Mouse (Mus musculus): Measurements from ENCODE around the gene Cap2. TPM values are rescaled to one million over a fixed set of nuclear protein-coding genes. Genes with fewer than 3 reads are reported as not detected.

Cap2 gene
- polyA plus RNA-seq, 1 experiment from 2014 or later, result 9.4 TPM

DNA sequence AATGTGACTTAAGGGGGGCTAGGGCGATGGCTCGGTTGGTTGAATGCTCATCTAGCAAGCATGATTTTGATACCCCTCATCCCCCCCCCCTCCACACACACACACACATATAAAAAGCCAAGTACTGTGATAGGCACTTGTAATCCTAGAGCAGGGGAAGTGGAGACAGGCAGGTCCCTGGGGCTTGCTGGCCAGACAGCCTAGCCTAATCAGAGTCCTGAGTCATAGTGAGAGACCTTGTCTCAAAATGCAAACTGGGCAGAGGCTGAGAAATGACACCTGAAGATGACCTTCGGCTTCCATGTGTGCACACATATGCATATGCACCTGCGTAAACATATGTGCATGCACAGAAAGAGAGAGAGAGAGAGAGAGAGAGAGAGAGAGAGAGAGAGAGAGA is 45.2 kb downstream of the Cap2 start:
- Histone ChIP-seq H3K4me1 (peaks cover 15% of the 10 kb centered on the region; the same call in 1 of the 2 replicates), H3K27ac (no peak overlapping the region), H3K9ac (no peak overlapping the region), H3K4me3 (no peak overlapping the region), H3K27me3 (replicated peaks) (no peaks in the 10 kb centered on the region), H3K4me2 (replicated peaks) (no peak overlapping the region), H3K36me3 (no peaks in the 10 kb centered on the region), H3K9me3 (no peaks in the 10 kb centered on the region)
- ATAC-seq (ENCODE audit: low FRiP score, low read depth), result no peak
- 84% methylated on average over 4 of the region's 4 CpGs for WGBS

DNA sequence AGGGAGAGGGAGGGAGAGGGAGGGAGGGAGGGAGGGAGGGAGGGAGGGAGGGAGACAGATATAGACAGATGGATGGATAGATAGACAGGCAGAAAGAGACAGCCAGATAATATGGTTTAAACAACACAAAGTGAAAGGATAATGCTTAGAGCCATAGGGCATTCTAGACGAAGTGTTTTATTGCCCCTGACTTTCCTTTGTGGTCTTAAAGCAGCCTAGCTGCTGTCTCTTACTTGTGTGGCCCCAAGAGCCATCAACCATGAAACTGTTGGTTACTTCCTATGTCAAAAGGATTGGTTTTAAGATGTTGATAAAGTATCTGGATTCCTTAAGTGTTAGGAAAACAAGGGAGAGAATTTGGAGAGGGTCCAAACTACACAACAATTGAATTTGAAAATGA is 45.6 kb downstream of the Cap2 start:
- no peaks in the 10 kb centered on the region for H3K36me3 ChIP-seq
- H3K4me1 ChIP-seq, result peaks cover 15% of the 10 kb centered on the region; the same call in 1 of the 2 replicates
- no peak overlapping the region for H3K9ac ChIP-seq
- ATAC-seq (ENCODE audit: low FRiP score, low read depth), result no peak
- H3K27ac ChIP-seq, result no peak overlapping the region
- no peak overlapping the region for H3K4me3 ChIP-seq
- no peaks in the 10 kb centered on the region for H3K9me3 ChIP-seq
- 3% methylated on average over 1 of the region's 1 CpGs for WGBS
- no peak overlapping the region for H3K4me2 ChIP-seq (replicated peaks)
- no peaks in the 10 kb centered on the region for H3K27me3 ChIP-seq (replicated peaks)

DNA sequence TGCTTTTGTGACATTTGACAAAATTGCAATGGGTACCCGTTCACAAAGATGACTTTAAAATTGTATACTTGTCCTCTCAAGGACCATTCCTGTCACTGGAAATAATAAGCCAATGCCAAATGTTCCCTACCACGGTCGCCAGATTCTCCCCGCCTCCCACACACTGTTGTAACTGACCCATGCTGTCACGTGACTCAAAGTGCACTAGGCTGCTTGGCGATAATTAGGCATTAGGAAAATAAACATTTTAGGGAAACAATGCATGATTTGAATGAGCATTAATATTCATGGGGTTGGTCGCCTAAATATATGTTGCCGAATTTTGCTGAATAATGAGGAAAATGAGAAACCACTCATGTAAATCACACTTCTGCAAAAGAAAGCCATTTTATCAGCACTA is 46.5 kb downstream of the Cap2 start:
- Histone ChIP-seq H3K4me1 (peaks cover 15% of the 10 kb centered on the region; the same call in 1 of the 2 replicates), H3K27ac (no peak overlapping the region), H3K4me3 (no peak overlapping the region), H3K27me3 (replicated peaks) (no peaks in the 10 kb centered on the region), H3K4me2 (replicated peaks) (no peak overlapping the region), H3K9me3 (no peaks in the 10 kb centered on the region), H3K9ac (no peak overlapping the region), H3K36me3 (no peaks in the 10 kb centered on the region)
- WGBS, result 68% methylated on average over 8 of the region's 8 CpGs
- no peak for ATAC-seq (ENCODE audit: low FRiP score, low read depth)

DNA sequence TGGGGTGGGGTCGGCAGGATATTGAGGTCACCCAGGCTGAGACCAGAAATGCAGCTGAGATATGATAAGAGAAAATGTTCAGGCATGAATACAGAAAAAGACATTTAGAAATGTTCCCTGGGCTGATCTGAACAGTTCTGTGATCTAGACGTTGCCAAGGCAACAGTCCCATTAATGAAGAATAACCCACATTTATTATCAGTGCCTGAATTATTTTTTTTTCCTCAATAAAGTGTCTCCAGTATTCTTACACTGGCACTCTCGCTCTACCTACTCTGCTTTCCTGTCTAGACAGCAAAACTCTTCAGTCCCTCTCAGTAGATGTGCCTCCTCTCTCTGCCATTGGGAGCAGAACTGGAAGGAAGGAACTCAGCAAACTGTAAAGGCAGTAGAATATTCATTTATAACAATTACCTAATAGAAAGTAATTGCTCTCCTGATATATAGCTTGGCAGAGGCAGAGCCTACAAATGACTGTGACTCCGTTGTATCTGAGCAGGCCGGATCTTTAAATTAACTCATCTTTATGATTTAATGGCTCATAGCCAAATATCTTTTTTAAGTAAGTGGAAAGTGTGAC is 47.0 kb downstream of the Cap2 start:
- no peaks in the 10 kb centered on the region for H3K9me3 ChIP-seq
- H3K27ac ChIP-seq, result no peak overlapping the region
- no peak for ATAC-seq (ENCODE audit: low FRiP score, low read depth)
- no peak overlapping the region for H3K9ac ChIP-seq
- H3K4me3 ChIP-seq, result no peak overlapping the region
- no peaks in the 10 kb centered on the region for H3K36me3 ChIP-seq
- H3K4me2 ChIP-seq (replicated peaks), result no peak overlapping the region
- H3K4me1 ChIP-seq, result peaks cover 15% of the 10 kb centered on the region; the same call in 1 of the 2 replicates
- no peaks in the 10 kb centered on the region for H3K27me3 ChIP-seq (replicated peaks)
- WGBS, result 77% methylated on average over 5 of the region's 5 CpGs

DNA sequence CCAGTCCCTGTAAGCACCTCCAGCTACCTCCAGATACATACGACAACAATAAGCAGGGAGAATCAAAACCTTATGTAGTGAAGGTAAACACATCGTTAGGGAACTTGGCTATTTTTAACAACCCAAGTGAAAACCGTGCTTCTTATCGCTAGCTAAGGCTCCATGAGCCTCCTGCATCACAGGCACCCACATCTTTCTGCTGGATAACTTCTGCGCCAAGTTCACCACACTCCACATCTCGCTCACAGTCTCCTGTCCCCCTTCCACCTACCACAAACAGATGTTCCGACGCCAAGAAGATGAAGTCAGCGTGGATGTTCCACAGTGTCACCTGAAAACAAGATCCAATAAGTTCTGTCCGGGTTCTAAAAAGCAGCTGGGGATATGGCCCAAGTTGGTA is 49.0 kb downstream of the Cap2 start:
- WGBS, result 93% methylated on average over 10 of the region's 10 CpGs
- no peak for ATAC-seq (ENCODE audit: low FRiP score, low read depth)
- Histone ChIP-seq H3K9me3 (no peaks in the 10 kb centered on the region), H3K4me3 (no peak overlapping the region), H3K4me1 (peaks cover 10% of the 10 kb centered on the region), H3K36me3 (no peaks in the 10 kb centered on the region), H3K27me3 (replicated peaks) (no peaks in the 10 kb centered on the region), H3K4me2 (replicated peaks) (no peak overlapping the region), H3K9ac (no peak overlapping the region), H3K27ac (no peak overlapping the region)

DNA sequence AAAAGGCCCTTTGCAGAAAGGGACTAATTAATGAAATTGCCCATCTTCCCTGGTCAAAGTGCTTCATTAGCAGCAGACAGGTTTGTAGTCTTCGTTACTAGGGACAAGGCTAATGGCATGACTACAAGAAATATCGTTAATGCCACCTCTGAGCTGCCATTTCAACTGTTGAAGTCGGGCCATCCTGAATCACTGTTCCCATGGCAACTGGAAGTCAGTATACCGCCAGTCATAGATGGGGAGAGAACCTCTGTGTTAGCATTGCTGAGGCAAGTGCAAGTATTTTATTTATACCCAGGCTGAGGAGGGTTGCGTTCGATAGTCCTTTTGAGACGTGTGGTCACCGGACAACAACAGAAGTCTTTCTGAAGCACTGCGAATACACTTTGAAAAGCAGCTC is 53.1 kb downstream of the Cap2 start:
- Histone ChIP-seq H3K27ac (no peak overlapping the region), H3K9me3 (no peaks in the 10 kb centered on the region), H3K9ac (no peak overlapping the region), H3K36me3 (no peaks in the 10 kb centered on the region), H3K4me3 (no peak overlapping the region), H3K4me2 (replicated peaks) (no peak overlapping the region), H3K4me1 (peaks cover 4% of the 10 kb centered on the region), H3K27me3 (replicated peaks) (no peaks in the 10 kb centered on the region)
- no peak for ATAC-seq (ENCODE audit: low FRiP score, low read depth)
- 48% methylated on average over 9 of the region's 9 CpGs for WGBS

DNA sequence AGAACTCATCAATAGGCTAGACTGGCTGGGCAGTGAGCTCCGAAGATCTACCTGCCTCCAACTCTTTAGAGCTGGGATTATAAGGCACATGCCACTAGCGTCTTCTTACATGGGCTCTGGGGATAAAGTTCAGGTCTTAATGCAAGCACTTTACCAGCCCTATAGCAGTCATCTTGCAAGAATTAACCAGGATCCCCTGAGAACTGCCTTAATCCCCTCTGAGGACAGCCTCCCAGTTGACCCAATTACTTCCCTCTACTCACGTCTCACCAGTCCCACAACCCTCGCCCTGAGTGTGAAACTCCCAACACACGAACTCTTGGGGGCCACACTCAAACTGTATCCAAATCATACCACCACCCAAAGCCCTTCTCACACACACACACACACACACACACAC is 64.3 kb downstream of the Cap2 start:
- no peak for ATAC-seq (ENCODE audit: low FRiP score, low read depth)
- no peaks in the 10 kb centered on the region for H3K9me3 ChIP-seq
- no peak overlapping the region for H3K4me3 ChIP-seq
- no peak overlapping the region for H3K4me2 ChIP-seq (replicated peaks)
- no peaks in the 10 kb centered on the region for H3K36me3 ChIP-seq
- no peak overlapping the region for H3K9ac ChIP-seq
- H3K4me1 ChIP-seq, result peaks cover 3% of the 10 kb centered on the region
- H3K27ac ChIP-seq, result no peak overlapping the region
- no peaks in the 10 kb centered on the region for H3K27me3 ChIP-seq (replicated peaks)
- WGBS, result 78% methylated on average over 5 of the region's 5 CpGs

DNA sequence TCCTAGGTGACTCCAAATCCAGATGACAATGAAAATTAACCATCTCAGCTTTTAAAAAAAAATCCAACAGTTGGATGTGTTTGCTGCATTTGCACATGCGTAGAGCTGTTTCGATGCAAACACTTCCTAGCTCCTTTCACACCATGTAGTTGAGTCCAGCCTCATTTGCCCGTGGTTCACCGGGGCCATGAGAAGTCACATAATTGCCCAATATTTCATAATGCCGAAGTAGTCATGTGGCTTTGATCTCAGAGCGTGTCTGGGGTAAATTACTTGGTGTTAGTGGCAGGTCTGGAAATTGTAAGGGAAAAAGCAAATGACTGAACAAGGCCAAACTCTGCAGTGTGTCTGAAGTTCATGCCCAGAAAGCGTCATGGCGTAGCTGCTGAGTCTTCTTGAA is 67.8 kb downstream of the Cap2 start:
- ATAC-seq (ENCODE audit: low FRiP score, low read depth), result no peak
- H3K27ac ChIP-seq, result no peak overlapping the region
- no peaks in the 10 kb centered on the region for H3K27me3 ChIP-seq (replicated peaks)
- 84% methylated on average over 8 of the region's 8 CpGs for WGBS
- H3K9ac ChIP-seq, result no peak overlapping the region
- no peaks in the 10 kb centered on the region for H3K9me3 ChIP-seq
- no peaks in the 10 kb centered on the region for H3K36me3 ChIP-seq
- no peak overlapping the region for H3K4me2 ChIP-seq (replicated peaks)
- no peak overlapping the region for H3K4me3 ChIP-seq
- peaks cover 11% of the 10 kb centered on the region for H3K4me1 ChIP-seq

DNA sequence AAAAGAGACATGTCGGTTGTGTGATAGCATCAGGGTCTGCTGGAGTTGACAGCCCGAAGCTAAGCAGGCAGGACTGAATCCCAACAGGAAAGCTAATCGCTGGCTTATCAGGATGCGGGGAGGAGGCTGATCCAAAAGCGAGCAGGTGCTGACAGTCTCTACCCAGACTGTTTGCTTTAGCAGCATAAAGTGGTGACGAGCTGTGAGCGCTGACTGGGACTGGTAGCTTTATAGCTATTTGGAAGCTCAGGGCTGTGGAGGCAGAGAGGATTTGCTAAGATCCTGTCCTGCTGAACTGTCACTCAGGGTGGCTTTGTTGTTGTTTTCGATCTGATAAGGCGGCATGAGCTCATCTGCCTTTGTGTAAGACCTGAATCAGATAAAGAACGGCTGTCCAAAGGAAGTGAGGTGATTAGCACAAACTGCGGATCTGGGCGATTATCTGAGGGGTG is 69.5 kb downstream of the Cap2 start:
- Histone ChIP-seq H3K27me3 (replicated peaks) (no peaks in the 10 kb centered on the region), H3K9me3 (no peaks in the 10 kb centered on the region), H3K4me2 (replicated peaks) (peak overlapping the region; percentile 40), H3K9ac (0 out of 2 replicates have a peak overlapping the region, but pooled peaks have one; percentile 13), H3K36me3 (no peaks in the 10 kb centered on the region), H3K4me1 (peaks cover 16% of the 10 kb centered on the region), H3K27ac (no peak overlapping the region), H3K4me3 (no peak overlapping the region)
- no peak for ATAC-seq (ENCODE audit: low FRiP score, low read depth)
- WGBS, result 26% methylated on average over 12 of the region's 12 CpGs

DNA sequence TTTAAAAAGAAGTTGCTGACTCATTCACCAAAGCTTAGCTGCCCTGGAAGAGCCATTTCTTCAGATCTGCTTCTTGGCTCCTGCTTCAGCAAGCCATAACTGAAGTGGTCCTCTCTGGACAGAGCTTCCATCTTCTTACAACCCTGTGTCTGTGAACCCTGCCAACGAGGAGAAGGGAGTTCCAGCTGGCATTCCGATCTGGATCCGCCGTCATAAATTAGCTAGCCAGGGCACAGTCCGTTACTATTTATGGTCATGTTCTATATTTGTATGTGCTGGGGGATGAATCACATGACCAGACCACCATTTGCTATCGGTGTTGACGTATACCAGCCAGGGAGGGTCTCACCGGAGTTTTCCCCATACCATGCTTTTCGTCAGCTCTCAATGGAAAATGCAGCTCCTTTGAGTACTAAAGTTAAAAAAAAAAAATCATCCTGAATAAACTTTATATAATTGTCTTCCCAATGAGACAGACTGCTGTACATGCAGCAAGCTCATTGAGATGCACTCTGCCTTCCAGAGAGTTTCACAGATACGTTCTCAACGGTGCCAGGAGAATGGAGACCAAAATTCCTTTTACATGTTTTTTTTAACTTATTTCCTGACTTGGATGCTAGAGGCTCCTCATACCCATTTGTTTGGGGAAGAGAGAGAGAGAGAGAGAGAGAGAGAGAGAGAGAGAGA is 70.5 kb downstream of the Cap2 start:
- H3K36me3 ChIP-seq, result no peaks in the 10 kb centered on the region
- 69% methylated on average over 11 of the region's 11 CpGs for WGBS
- no peak overlapping the region for H3K9ac ChIP-seq
- H3K9me3 ChIP-seq, result no peaks in the 10 kb centered on the region
- no peaks in the 10 kb centered on the region for H3K27me3 ChIP-seq (replicated peaks)
- no peak overlapping the region for H3K4me3 ChIP-seq
- ATAC-seq (ENCODE audit: low FRiP score, low read depth), result no peak
- H3K4me1 ChIP-seq, result peaks cover 16% of the 10 kb centered on the region
- no peak overlapping the region for H3K27ac ChIP-seq
- no peak overlapping the region for H3K4me2 ChIP-seq (replicated peaks)

DNA sequence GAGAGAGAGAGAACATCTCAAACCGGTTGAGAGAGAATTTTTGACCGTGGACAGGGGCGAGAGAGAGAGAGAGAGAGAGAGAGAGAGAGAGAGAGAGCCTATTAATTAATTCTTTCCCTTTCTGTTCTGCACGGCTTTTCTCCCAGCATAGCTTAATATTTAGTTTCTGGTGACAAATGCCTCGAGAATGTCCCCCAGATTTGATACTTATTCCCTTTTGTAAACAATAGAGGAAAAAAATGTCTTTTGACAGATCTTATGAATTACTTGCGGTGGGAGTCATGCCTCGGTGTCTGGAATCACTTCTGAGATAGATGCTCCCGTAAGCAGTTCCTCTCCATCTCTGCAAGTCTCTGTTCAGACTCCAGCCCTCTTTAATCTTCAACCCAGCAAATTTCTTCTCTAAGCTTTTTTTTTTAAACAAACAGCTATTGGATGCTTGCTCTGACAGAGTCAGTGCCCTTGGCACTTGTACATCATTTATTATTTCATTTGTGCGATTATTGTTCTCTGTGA is 71.1 kb downstream of the Cap2 start:
- no peaks in the 10 kb centered on the region for H3K9me3 ChIP-seq
- ATAC-seq (ENCODE audit: low FRiP score, low read depth), result no peak
- H3K27me3 ChIP-seq (replicated peaks), result no peaks in the 10 kb centered on the region
- H3K4me3 ChIP-seq, result no peak overlapping the region
- WGBS, result 65% methylated on average over 9 of the region's 9 CpGs
- H3K4me1 ChIP-seq, result peaks cover 16% of the 10 kb centered on the region
- no peak overlapping the region for H3K9ac ChIP-seq
- no peak overlapping the region for H3K4me2 ChIP-seq (replicated peaks)
- H3K36me3 ChIP-seq, result no peaks in the 10 kb centered on the region
- no peak overlapping the region for H3K27ac ChIP-seq

DNA sequence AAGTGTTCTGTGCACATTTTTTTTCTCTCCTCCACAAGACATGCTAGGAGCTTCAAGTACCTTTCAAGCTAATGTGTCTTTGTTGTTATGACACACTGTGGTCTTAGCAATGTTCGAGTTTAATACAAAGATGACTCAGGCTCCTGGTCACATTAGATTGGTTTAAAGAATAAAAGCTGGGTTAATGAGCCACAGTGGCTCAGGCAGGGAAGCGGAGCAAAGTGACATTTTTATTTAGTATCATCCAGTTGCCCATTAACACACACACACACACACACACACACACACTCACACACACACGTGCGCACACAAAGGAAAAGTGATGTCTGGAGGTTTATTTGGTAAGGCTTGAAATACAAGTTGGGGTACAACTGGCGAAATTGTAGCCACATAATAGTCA is 72.6 kb downstream of the Cap2 start:
- no peak for ATAC-seq (ENCODE audit: low FRiP score, low read depth)

DNA sequence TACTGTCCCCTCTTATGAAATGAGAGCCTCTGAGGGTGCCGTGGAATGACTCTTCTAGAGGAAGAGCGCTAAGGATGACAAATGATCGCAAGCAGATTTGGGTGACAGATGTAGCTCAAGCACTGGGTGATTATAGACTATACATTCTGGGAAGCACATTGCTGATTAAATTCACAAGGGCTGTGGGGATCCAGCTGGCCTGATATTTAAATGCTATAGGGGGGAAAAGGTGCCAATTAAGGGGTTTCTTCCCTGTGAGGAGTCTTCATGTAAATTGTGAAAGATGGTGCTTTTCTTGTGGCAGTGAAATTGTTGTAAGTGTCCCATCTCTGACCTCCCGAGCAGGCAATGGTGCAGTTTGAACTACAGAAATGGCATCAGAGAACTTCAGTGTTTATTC is 73.1 kb downstream of the Cap2 start:
- H3K4me1 ChIP-seq, result peaks cover 16% of the 10 kb centered on the region
- ATAC-seq (ENCODE audit: low FRiP score, low read depth), result no peak
- no peak overlapping the region for H3K9ac ChIP-seq
- no peak overlapping the region for H3K4me3 ChIP-seq
- 70% methylated on average over 4 of the region's 4 CpGs for WGBS
- no peaks in the 10 kb centered on the region for H3K36me3 ChIP-seq
- no peak overlapping the region for H3K27ac ChIP-seq
- H3K4me2 ChIP-seq (replicated peaks), result no peak overlapping the region
- H3K9me3 ChIP-seq, result no peaks in the 10 kb centered on the region
- H3K27me3 ChIP-seq (replicated peaks), result no peaks in the 10 kb centered on the region

More for the DNA sequence above, 72.6 kb downstream of the Cap2 start:
- H3K4me1 ChIP-seq, result peaks cover 16% of the 10 kb centered on the region
- no peaks in the 10 kb centered on the region for H3K27me3 ChIP-seq (replicated peaks)
- H3K4me3 ChIP-seq, result no peak overlapping the region
- WGBS, result 62% methylated on average over 5 of the region's 5 CpGs
- no peak overlapping the region for H3K9ac ChIP-seq
- H3K9me3 ChIP-seq, result no peaks in the 10 kb centered on the region
- no peak overlapping the region for H3K4me2 ChIP-seq (replicated peaks)
- H3K27ac ChIP-seq, result no peak overlapping the region
- no peaks in the 10 kb centered on the region for H3K36me3 ChIP-seq
